Mouse (Mus musculus): ENCODE measurements at regions not wholly inside any gene's neighbourhood (a gene's known extent, or its start where the extent isn't known, plus 50 kb on each side); places are given as distances from the start of the nearest gene placed in this dataset.

DNA sequence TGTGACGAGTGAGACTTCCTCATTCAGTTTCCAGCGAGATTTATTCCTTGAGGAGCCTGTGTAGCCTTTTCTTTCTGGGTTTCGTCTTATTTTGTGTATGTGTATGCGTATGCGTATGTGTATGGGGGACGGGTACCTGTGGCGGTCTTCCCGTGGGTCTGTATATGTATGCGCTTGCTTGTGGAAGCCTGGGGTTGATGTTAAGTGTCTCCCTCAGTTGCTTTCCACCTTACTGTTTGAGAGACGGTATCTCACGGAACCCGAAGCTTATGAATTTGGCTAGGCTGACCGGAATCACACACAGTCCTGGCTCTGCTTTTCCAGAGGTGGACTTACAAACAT, 87.1 kb downstream of the Ankrd50 start:
- no peak for DNase-seq (ENCODE audit: low read depth)

DNA sequence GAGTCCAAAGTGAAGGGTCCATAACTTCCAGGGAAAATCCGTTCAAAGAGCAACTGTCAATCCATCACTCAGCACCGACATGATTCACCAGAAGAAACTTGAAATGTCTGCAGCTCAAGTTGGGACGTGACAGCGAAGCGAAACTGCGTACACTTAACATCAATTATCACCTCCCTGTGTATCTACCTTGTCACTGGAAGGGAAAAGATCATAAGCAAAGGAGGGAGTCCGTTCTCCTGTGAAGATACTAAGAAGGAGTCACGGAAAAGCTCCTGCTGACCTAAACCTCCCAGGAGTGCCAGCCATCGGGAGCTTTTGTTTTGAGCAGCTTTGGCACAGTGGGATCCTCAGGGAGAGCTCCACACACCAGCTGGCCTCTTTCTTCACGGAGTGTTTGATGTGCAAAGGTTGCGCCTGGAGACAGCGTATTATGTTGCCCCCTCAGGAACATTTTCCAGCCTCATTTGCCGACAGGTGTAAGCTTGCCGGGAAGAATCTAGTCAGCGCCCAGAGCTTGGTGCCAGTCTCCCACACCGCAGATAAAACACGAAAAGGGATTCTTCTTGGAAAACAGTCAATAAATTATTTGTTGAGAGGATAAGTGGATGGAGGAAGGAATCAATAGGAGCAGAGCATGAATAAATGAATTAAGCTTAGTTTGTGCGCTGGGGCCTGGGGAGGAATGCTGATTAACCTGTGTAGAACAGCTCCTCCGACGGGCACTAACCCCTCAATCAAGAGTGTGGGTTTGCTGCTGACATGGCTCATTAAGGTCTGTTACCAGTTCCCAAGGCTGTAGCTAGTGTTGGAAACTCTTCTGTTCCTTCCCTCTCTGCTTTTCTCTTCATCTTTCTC, 87.7 kb downstream of the Ankrd50 start:
- no peak for DNase-seq (ENCODE audit: low read depth)

DNA sequence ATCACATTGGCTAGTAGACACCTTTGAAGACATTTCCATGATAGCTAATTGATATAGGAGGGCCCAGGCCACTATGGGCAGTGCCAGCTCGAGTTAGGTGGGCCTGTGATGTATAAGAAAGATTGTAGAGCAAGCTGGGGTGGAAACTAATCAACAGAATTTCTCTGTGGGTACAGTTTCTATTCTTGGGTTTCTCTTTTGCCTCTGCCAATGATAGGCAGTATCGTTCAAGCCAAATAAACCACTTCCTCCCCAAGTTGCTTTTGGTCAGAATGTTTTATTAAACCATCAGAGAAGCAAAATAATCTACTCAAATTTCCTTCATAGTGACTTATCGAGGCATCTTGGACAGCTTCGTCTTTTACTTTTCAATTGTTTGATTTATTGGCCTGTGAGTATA, 90.3 kb downstream of the Ankrd50 start:
- DNase-seq (ENCODE audit: low read depth), result no peak

DNA sequence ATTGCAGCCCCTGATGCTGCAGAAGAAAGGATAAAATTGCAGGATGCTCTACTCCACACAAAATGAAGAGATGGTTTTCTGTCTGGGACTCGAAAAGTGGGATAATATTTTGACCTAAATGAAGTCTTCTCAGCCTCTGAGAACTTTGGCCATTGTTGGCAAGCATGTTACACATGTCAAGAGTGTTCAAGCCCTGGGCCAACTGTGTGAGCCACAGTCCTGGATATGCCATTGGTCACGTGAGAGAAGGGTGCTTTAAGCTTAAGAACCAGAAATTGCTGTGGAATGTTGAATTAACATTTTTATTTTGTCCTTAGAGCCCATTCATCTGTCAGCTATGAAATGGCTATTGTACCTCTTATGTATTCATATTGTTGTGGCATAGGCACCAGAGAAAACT, 95.0 kb downstream of the Ankrd50 start:
- DNase-seq (ENCODE audit: low read depth), result no peak

DNA sequence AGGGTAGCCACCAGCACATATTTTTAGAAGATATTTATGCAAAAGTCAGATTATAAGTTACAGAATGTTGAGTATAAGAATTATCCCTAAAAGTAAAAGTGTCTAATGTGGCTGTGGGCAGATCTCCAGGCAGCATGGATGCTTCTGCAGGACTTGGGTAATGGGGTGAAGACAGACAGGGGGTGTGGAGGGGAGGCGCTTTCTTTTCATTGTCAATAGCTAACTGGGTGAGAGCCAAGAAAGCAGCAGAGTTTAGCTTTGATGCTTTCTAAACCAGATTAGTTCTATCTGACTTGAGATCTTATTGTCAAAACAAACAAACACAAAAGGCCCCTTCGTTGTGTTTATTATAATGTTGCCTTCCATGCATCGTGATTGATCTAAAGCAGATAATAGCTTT, 95.7 kb downstream of the Ankrd50 start:
- DNase-seq (ENCODE audit: low read depth), result no peak

DNA sequence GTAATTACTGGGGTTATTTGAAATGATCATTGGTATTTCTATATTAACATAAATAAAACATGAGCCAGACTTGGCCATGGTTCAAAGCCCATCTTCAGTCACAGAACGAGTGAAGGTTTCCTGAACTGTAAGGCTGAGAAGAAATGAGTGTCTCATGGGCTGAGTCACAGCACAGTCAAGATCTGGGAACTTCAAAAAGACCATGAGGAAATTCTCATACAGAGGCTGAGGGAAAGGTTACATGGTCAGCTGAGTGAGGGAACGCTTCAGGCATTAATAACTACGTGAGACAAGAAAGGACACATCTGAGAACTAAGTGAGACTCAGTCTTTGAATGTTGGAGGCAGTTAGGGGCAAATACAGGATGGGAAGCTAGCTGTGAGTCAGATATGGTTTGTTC, 101.9 kb downstream of the Ankrd50 start:
- DNase-seq (ENCODE audit: low read depth), result no peak

DNA sequence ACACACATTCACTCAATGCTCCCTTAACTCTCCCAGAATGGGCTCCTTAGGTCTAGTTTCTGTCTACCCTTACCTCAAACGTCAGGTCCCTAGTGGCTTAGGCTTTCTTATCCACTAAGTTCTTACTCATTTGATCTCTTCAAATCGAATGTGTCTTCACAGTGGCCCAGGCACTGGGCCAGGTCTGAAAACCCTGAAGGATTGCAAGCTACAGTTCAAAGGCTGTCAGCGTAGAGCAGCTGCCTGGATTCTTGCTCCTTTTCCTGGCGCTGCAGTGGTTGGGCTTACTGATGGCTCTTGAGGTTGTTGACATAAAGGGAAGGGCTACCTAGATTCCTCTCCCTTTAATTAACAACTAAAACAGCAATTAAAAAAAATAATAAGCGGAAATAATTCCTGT, 103.0 kb downstream of the Ankrd50 start:
- DNase-seq (ENCODE audit: low read depth), result no peak

DNA sequence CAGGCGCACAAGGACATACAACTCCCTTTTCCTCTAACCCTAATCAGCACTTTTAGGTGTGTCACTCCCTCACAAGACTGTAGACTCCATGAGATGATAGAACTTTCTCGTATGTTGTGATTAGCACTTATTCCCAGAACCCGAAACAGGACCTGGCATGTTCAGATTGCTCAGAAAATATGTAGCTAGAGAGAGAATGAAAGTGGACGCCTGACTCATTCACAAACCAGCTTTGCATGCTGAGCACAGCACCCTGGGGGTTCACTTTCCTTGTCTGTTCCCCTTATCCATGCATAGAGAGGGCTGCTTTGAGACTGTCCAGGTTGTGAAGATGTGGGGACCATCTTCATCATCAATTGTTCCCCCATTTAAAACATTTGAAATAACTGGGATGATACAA, 111.0 kb downstream of the Ankrd50 start:
- DNase-seq (ENCODE audit: low read depth), result no peak

DNA sequence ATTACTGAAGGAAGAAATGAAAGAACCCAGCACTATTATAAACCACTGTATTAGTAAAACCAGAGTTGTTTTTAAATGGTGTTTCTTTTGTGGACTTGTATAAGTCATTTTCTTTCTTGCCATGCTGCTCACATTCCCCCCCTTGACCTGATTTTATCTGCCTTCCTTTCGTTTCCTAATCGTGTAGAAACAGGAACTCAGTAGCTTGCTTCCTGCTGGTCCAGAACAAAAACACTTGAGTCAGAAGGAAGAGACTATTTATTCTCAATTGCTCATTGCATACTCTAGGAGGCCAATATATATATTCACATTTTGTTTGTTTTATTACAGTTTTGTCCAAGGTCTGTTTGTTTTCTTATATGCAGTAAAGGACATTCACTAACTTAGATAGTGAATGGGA, 112.9 kb downstream of the Ankrd50 start:
- no peak for DNase-seq (ENCODE audit: low read depth)

DNA sequence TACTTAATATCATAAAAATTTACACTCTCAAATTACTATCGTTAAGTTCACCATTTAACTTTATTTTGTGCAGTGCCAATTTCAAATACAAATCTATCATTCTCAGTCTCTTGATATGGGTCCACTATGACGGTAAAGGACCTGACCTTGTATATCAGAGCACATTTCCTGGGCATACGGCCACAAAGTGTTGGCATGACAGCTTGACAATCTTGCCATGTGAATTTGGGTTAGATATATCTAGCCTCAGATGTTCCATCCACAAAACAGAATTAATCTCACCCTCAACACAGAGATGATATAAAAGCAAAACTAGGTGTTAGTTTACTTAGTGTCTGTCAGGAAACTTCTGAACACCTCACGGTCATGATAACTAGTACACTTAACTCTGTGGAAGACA, 120.8 kb downstream of the Ankrd50 start:
- no peak for DNase-seq (ENCODE audit: low read depth)

DNA sequence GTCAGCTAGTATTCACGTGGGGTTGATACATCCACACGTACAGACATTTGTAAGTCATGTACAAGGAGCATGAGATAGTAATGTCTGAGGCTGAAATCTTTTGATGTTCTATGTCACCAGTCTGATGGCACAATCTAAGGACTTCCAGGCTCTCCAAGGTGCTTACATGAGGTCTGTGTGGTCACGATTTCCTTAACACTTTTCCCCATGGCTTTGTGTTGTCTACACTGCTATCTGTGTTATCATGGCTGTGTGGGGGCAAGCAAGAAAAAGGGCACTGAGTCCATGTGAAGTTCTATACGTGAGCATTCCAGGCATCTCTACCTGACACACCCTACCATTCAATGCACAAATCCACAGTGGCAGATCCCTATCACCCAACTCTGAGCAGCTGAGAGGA, 123.2 kb downstream of the Ankrd50 start:
- DNase-seq (ENCODE audit: low read depth), result no peak

DNA sequence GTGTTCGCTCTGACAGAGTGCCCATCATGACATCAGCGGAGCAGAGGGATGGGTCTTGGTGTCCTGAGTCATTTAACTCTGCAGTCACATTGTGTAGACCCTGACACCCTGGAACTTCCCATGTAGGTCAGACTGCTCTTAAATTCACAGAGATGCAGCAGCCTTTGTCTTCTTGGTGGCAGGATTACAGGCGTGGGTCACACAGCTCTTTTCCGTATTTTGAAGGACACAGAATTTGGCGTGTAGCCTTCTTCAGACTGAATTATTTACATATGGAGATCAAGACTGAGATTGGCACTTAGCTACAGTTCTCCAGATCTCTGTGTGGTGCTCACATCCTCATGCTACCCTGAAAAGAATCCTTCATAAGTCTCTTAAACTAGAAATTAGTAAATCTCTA, 123.7 kb downstream of the Ankrd50 start:
- no peak for DNase-seq (ENCODE audit: low read depth)

DNA sequence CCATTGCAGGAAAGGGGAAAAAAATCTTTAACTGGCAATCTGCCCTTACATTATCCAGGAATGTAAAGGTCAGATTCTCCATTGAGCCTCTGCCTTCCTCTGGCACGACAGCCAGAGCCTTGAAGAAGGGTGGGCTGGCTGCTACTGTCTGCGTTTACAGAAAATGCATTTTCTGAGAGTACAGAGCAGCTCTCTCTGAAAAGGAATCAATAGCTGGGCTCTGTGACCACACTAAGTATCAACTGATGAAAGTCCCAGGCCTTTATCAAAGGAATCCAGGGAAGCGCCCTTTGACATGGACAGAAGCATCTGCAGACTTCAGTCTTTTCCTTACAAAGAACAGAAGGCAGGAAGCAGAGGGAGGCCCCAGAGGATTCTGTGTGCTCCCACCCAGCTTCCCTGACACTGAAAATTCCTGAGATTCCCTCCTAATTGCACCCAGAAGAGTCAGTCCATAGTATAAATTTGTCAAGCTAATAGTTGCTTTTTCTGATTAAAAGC, 124.2 kb downstream of the Ankrd50 start:
- DNase-seq (ENCODE audit: low read depth), result no peak

DNA sequence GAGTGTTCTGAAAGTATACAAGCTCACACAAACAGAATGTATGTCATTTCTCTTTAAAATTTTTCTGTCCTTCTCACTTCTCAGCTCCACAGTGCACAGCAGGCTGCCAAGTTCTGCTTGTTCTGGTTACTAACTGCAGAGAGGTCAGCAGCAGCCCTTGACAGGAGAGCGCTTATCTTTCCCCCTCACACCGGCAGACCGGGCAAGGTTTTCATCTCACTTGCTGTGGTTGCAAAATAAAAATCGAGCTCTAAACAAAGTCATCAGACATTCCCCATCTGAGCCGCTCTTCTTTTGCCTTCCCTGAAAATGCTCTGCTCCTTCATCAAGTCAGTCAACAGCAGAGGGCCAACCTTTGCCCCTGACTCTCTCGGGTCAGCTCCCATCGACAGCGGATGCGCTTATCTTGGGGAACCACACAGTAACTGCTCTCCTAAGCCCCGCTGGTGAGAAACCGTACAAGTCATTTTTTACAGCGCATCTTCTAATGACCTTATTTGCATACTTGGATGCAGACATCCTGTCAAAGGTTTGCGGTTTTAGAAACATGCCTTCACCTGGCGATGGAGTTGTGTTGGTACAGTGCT, 126.6 kb downstream of the Ankrd50 start:
- DNase-seq (ENCODE audit: low read depth), result no peak

DNA sequence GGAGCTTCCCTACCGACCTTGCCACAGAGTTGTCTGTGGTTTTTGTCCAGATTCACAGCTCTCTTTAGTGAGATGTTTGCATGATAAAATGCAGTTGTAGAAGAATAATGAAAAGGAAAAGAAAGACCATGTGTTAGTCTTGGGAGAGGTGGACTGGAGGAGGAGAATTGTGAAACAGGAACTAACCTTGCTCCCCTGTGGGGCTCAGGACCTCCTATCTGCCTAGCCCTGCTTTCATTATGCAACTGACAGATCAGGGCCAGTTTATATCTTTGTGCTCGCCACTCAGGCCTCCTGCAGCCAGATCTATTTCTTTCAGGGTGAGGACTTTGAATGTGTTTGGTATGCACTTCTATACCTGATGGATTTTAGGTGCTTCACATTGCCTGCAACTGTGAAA, 140.4 kb downstream of the Ankrd50 start:
- DNase-seq (ENCODE audit: low read depth), result no peak

DNA sequence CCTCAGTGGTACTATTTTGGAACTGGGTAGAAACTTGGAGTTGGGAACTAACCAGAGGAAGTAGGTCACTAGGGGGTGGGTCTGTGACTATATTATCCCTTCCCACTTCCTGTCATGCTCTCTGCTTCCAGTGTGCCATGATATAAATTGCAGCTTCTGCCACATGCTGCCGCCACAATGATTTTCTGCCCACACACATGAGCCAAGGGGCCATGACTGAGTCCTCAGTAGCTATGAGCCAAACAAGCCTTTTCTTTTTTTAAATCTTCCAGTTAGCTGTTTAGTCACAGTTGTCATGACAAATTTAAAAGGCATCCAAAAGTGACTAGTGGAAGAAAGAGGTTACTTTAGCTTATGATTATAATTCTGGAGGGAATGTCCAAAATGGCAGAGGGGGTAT, 143.0 kb downstream of the Ankrd50 start:
- DNase-seq (ENCODE audit: low read depth), result no peak

DNA sequence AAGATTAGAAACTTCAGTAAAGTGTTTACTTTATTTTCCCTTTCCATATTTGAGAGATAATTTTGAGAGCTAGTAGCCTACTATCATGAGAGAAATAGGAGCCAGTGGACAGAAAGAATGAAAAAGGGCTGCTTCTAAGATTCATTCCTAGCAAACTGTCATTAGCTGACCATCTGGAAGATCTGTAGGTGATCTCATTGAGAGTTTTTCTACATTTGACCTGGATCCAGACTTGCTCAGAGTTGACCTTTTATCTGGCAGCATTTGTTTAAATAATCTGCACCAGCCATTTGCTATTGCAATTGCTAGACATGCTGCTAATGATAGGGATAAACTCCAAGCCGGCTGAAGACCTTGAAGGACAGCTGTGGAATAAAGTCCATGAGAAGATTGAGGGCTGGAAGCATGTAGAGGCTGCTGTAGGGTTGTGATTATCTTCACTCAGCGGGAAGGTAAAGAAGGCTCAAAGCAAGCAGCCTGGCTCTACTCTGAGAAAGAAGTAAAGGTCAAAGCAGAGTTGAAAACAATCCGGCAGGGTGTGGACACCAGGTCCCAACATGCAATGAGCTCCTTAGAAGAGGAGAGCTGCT, 151.2 kb downstream of the Ankrd50 start:
- DNase-seq (ENCODE audit: low read depth), result no peak

DNA sequence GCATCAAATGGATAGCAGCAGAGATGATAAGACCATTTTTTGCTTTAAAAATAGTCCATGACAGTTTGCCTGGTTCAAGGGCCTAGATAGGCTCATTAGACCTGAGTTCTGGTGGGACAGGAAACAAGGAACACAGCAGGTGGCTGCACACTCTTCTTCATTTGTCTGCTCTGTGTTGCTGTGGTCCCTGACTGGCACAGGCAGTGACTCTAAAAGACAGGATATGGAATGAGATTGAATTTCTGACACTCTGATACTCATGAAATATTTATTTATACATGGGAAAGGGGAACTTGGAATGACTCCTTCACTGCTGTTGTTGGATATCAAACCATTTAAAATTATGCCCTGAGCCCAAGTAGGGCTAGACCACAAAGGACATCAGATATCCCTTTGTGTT, 153.5 kb downstream of the Ankrd50 start:
- no peak for DNase-seq (ENCODE audit: low read depth)

DNA sequence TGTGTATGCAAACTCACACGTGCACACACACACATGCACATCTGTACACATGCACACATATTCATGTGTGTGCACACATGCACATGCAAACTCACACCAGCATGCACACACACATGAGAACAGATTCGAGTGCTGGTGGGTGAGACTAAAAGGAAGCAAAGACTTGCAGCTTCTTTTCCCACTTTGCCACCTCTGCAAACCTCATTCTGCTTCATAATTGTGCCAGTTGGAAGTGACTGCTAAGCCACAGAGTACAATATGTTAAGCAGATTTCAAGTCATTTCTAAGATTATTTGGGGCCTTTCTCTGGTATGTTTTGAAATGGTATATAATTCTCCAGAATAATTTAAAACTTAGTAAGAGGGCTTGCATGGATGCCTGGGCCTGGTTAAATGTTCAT, 157.4 kb downstream of the Ankrd50 start:
- DNase-seq (ENCODE audit: low read depth), result no peak

DNA sequence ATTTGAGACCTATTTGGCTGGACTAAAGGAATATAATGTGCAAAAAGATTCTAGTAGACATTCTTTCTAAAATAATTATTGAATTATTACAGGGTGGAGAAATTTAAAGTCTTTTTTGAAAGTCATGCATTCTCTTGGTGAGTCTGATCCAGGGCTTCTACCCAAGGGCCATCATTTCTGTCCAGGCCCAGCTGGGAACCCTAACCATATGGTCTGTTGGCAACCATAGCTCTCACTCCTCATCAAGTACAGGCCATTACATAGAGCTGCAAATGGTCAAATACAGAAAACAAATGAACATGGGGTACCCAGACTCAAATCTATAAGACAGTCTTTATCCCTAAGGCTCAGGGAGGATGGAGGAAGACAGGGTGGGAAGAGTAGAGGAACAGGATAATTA, 158.4 kb downstream of the Ankrd50 start:
- DNase-seq (ENCODE audit: low read depth), result no peak

DNA sequence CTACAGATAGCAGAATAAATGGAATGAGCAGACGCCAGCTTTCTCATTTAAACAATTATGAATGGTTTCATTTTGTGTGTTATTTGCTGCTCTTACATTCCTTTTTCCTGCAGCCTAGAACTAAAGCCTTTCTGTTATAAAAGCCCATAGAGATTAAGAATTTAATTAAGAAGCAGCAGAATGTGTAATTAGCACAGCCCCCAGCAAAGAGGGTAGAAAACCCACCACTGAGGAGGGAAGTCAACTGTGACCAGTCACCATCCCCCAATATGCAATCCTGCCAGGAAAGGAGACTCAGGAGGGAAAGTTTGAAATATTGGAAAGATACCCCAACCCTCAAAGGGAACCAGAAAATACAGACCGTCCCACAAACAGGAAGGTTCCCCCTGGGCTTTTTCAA, 160.0 kb downstream of the Ankrd50 start:
- DNase-seq (ENCODE audit: low read depth), result no peak

DNA sequence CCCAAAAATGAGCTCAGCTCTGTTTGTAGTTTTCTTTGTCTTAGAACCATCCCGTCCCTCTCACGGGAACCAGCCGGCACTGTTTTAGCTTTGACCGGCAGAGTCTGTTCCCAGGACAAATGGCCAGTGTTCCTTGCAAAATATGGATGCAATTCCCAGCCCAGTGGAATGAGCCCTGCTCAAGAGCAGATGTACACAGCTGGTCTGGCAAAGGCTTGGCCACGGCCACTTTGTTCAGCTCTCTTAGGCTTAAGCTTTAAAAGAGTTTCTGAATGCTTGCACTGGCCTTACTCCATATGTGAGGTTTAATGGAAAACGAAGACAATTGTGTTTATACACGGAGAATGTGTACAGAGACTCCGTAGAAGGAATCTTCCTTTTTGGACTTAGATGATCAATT, 162.2 kb downstream of the Ankrd50 start:
- DNase-seq (ENCODE audit: low read depth), result no peak

DNA sequence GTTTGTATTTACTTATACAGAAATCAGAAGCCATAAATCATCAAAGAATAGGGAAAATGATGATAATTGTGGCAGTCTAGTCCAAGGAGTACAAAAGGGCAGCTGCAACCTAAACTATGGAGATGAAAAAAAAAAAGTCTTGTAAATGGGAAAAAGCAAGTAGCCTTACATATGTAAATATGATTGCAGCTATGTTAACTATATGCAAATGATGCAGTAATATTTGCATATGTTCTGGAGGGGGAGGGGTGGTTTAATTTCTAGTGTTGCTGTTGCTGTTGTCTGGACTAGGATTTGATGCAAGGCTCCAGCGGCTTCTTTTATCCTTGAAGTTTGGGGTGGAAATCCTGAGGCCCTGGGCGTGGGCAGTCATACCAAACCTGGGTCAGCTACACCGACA, 163.0 kb downstream of the Ankrd50 start:
- DNase-seq (ENCODE audit: low read depth), result no peak

DNA sequence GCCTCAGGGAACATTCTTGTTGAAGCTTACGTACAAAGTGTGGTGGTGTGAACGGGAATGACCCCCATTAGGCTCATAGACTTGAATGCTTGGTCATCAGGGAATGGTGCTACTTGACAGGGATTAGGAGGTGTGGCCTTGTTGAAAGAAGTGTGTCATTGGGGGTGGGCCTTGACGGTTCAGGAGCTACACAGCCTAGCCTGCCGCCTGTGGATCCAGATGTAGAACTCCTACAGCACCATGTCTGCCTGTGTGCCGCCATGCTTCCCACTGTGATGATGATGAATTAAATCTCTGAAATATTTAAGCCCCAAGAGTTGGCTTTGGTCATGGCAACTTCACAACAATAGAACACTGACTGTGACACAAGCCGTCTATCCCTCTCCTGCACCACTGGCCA, 163.6 kb downstream of the Ankrd50 start:
- DNase-seq (ENCODE audit: low read depth), result no peak

All from c-Kit-positive CD71-positive TER-119-negative erythroid progenitor cells, embryonic 14.5 days (primary cell).